Mouse (Mus musculus) neural tube, embryonic 12.5 days (tissue): ENCODE measurements around the gene Insr. TPM values are rescaled to one million over a fixed set of nuclear protein-coding genes. Genes with fewer than 3 reads are reported as not detected.
"Not testable (repeated sequence)": the region's sequence is repeated elsewhere in the genome, so short reads cannot be mapped to it uniquely, and the experiment has no call there.

ENCODE experiments used
- ATAC-seq: fragments of 200-750 bp; cut with Nextera tagmentation; 2 replicates; pipeline ENCODE4 v1.8.0; 2017; ENCODE audit warnings: low read depth, mild to moderate bottlenecking, moderate TSS enrichment, moderate library complexity; ENCODE audit not compliant: low FRiP score
- H3K27ac ChIP-seq: fragments of 300-500 bp; sonication (generic); 2 replicates; pipeline ENCODE4 v1.5.1; 2016
- H3K27me3 ChIP-seq: fragments of 300-500 bp; sonication (generic); replicated peaks from 2 replicates; pipeline ENCODE4 v1.6.1; 2016; ENCODE audit warnings: mild to moderate bottlenecking
- H3K36me3 ChIP-seq: fragments of 300-500 bp; sonication (generic); 2 replicates; pipeline ENCODE4 v1.6.1; 2016; ENCODE audit warnings: mild to moderate bottlenecking
- H3K4me1 ChIP-seq: fragments of 300-500 bp; sonication (generic); 2 replicates; pipeline ENCODE4 v1.6.1; 2016
- H3K4me2 ChIP-seq: fragments of 300-500 bp; sonication (generic); replicated peaks from 2 replicates; pipeline ENCODE4 v1.6.1; 2016; ENCODE audit warnings: mild to moderate bottlenecking
- H3K4me3 ChIP-seq: fragments of 300-500 bp; sonication (generic); 2 replicates; pipeline ENCODE4 v1.5.1; 2016
- H3K9ac ChIP-seq: fragments of 300-500 bp; sonication (generic); 2 replicates; pipeline ENCODE4 v1.6.1; 2016; ENCODE audit warnings: mild to moderate bottlenecking
- H3K9me3 ChIP-seq: fragments of 300-500 bp; sonication (generic); 2 replicates; pipeline ENCODE4 v1.6.1; 2016; ENCODE audit warnings: mild to moderate bottlenecking
- WGBS: fragments of 180-500 bp; shearing (Covaris S2); methylation state at CpG from one replicate; pipeline ENCODE4 v1.1.7; 2016; 5-methylcytosine and 5-hydroxymethylcytosine counted together
- polyA plus RNA-seq: library from polyadenylated mRNA; unstranded; fragments of >200 nt; fragmentation: Nextera tagmentation; extraction: Ambion mirVana; gene quantifications from 2 replicates; pipeline ENCODE4 v1.2.1, GENCODE M21; 2016

The Insr gene
- polyA plus RNA-seq, result 53.7 and 55.6 TPM in 2 replicates

GRCm38 (mm10) chr8:3278934-3279720, at the start of gene Insr:
Insr (minus strand) TSS chr8:3279617.
- ATAC-seq, result peak; percentile 96
- peaks cover 18% of the 10 kb centered on the region for H3K4me1 ChIP-seq
- H3K27ac ChIP-seq, result peak within 1 kb of the TSS; percentile 50; the same call in 1 of the 2 replicates
- H3K36me3 ChIP-seq, result 0 out of 2 replicates have a peak, but pooled peaks cover 1% of the 10 kb centered on the region
- H3K4me2 ChIP-seq, result peak within 1 kb of the TSS; percentile 87
- no peaks in the 10 kb centered on the region for H3K9me3 ChIP-seq
- WGBS, result 1% methylated on average over 61 of the region's 61 CpGs
- H3K27me3 ChIP-seq, result no peaks in the 10 kb centered on the region
- peak within 1 kb of the TSS; percentile 90 for H3K4me3 ChIP-seq
- H3K9ac ChIP-seq, result peak within 1 kb of the TSS; percentile 81

- Histone ChIP-seq H3K27me3 (no peaks in the 10 kb centered on the region), H3K4me1 (no peaks in the 10 kb centered on the region), H3K9me3 (no peaks in the 10 kb centered on the region), H3K27ac (no peak overlapping the region), H3K36me3 (no peaks in the 10 kb centered on the region), H3K9ac (no peak overlapping the region), H3K4me3 (no peak overlapping the region), H3K4me2 (no peak overlapping the region)
- ATAC-seq, result no peak
- 83% methylated on average over 8 of the region's 8 CpGs for WGBS
These were observed 48.3 kb upstream of the Insr start for GRCm38 (mm10) chr8:3327538-3328245.

GRCm38 (mm10) chr8:3327056-3327455, 47.6 kb upstream of the Insr start:
- Histone ChIP-seq H3K36me3 (no peaks in the 10 kb centered on the region), H3K27me3 (no peaks in the 10 kb centered on the region), H3K9ac (no peak overlapping the region), H3K4me3 (no peak overlapping the region), H3K4me2 (no peak overlapping the region), H3K9me3 (no peaks in the 10 kb centered on the region), H3K4me1 (no peaks in the 10 kb centered on the region), H3K27ac (no peak overlapping the region)
- no peak for ATAC-seq
- WGBS, result 80% methylated on average over 1 of the region's 1 CpGs

- ATAC-seq, result no peak
- Histone ChIP-seq H3K9me3 (no peaks in the 10 kb centered on the region), H3K9ac (no peak overlapping the region), H3K27ac (no peak overlapping the region), H3K27me3 (no peaks in the 10 kb centered on the region), H3K36me3 (no peaks in the 10 kb centered on the region), H3K4me3 (no peak overlapping the region), H3K4me1 (no peaks in the 10 kb centered on the region), H3K4me2 (no peak overlapping the region)
- 96% methylated on average over 2 of the region's 2 CpGs for WGBS
These were observed 44.8 kb upstream of the Insr start for GRCm38 (mm10) chr8:3324253-3324652.

GRCm38 (mm10) chr8:3319267-3319666, 39.9 kb upstream of the Insr start:
- not testable (repeated sequence) for H3K27ac ChIP-seq, H3K9ac ChIP-seq, H3K36me3 ChIP-seq, H3K9me3 ChIP-seq, H3K4me3 ChIP-seq, H3K4me1 ChIP-seq, ATAC-seq, H3K27me3 ChIP-seq, H3K4me2 ChIP-seq
- WGBS, result 95% methylated on average over 10 of the region's 11 CpGs

- WGBS, result 88% methylated on average over 5 of the region's 5 CpGs
- no peak overlapping the region for H3K4me2 ChIP-seq
These were observed 37.2 kb upstream of the Insr start for GRCm38 (mm10) chr8:3316585-3316984.

GRCm38 (mm10) chr8:3314345-3314744, 34.9 kb upstream of the Insr start:
- ATAC-seq, result no peak
- no peak overlapping the region for H3K4me2 ChIP-seq
- 82% methylated on average over 2 of the region's 2 CpGs for WGBS

More at GRCm38 (mm10) chr8:3316585-3316984, 37.2 kb upstream of the Insr start:
- Histone ChIP-seq H3K9ac (no peak overlapping the region), H3K4me1 (no peaks in the 10 kb centered on the region), H3K9me3 (no peaks in the 10 kb centered on the region), H3K27ac (no peak overlapping the region), H3K27me3 (no peaks in the 10 kb centered on the region), H3K36me3 (no peaks in the 10 kb centered on the region), H3K4me3 (no peak overlapping the region)
- ATAC-seq, result no peak

GRCm38 (mm10) chr8:3313843-3314242, 34.4 kb upstream of the Insr start:
- H3K4me3 ChIP-seq, result no peak overlapping the region
- no peak overlapping the region for H3K4me2 ChIP-seq
- H3K9ac ChIP-seq, result no peak overlapping the region
- H3K4me1 ChIP-seq, result no peaks in the 10 kb centered on the region
- H3K27ac ChIP-seq, result no peak overlapping the region
- H3K27me3 ChIP-seq, result no peaks in the 10 kb centered on the region
- no peaks in the 10 kb centered on the region for H3K36me3 ChIP-seq
- no peaks in the 10 kb centered on the region for H3K9me3 ChIP-seq
- no peak for ATAC-seq
- 81% methylated on average over 3 of the region's 3 CpGs for WGBS

More at GRCm38 (mm10) chr8:3314345-3314744, 34.9 kb upstream of the Insr start:
- Histone ChIP-seq H3K9me3 (no peaks in the 10 kb centered on the region), H3K9ac (no peak overlapping the region), H3K36me3 (no peaks in the 10 kb centered on the region), H3K4me3 (no peak overlapping the region), H3K27me3 (no peaks in the 10 kb centered on the region), H3K4me1 (no peaks in the 10 kb centered on the region), H3K27ac (no peak overlapping the region)

GRCm38 (mm10) chr8:3313417-3313816, 34.0 kb upstream of the Insr start:
- H3K36me3 ChIP-seq, ATAC-seq, H3K4me3 ChIP-seq, H3K9me3 ChIP-seq, H3K4me2 ChIP-seq, H3K9ac ChIP-seq, H3K27ac ChIP-seq, H3K27me3 ChIP-seq, H3K4me1 ChIP-seq: not testable (repeated sequence)
- WGBS, result 84% methylated on average over 1 of the region's 1 CpGs

GRCm38 (mm10) chr8:3311482-3311881, 32.1 kb upstream of the Insr start:
- no peaks in the 10 kb centered on the region for H3K36me3 ChIP-seq
- H3K4me1 ChIP-seq, result no peaks in the 10 kb centered on the region
- no peak for ATAC-seq
- no peak overlapping the region for H3K4me2 ChIP-seq
- 73% methylated on average over 4 of the region's 4 CpGs for WGBS
- no peaks in the 10 kb centered on the region for H3K27me3 ChIP-seq
- no peak overlapping the region for H3K9ac ChIP-seq
- no peak overlapping the region for H3K27ac ChIP-seq
- no peaks in the 10 kb centered on the region for H3K9me3 ChIP-seq
- no peak overlapping the region for H3K4me3 ChIP-seq

- 89% methylated on average over 11 of the region's 11 CpGs for WGBS
- Histone ChIP-seq H3K4me3 (no peak overlapping the region), H3K9ac (no peak overlapping the region), H3K27ac (no peak overlapping the region), H3K36me3 (no peaks in the 10 kb centered on the region), H3K4me1 (no peaks in the 10 kb centered on the region), H3K9me3 (0 out of 2 replicates have a peak, but pooled peaks cover 7% of the 10 kb centered on the region), H3K4me2 (no peak overlapping the region), H3K27me3 (no peaks in the 10 kb centered on the region)
- ATAC-seq, result no peak
These were observed 30.2 kb upstream of the Insr start for GRCm38 (mm10) chr8:3309636-3310035.

GRCm38 (mm10) chr8:3308205-3308800, 28.9 kb upstream of the Insr start:
- 94% methylated on average over 13 of the region's 13 CpGs for WGBS

More at GRCm38 (mm10) chr8:3308205-3308800, 28.9 kb upstream of the Insr start:
- not testable (repeated sequence) for H3K36me3 ChIP-seq, H3K27ac ChIP-seq, H3K27me3 ChIP-seq, H3K9ac ChIP-seq, H3K4me3 ChIP-seq, H3K4me1 ChIP-seq, H3K4me2 ChIP-seq, ATAC-seq, H3K9me3 ChIP-seq
